Mouse (Mus musculus) embryonic facial prominence, embryonic 11.5 days (tissue): ENCODE data around the gene Mtus2. TPM values are rescaled to one million over a fixed set of nuclear protein-coding genes. Genes with fewer than 3 reads are reported as not detected.

Experiments used
- ATAC-seq: fragments of 200-750 bp; cut with Nextera tagmentation; replicated peaks from 2 replicates; pipeline ENCODE4 v1.8.0; 2017; ENCODE audit warnings: low read depth; ENCODE audit not compliant: insufficient number of reproducible peaks, low FRiP score, low TSS enrichment
- DNase-seq: peaks from one replicate; pipeline ENCODE4 v3.0.0-alpha.2; 2015; ENCODE audit warnings: low spot score
- H3K27ac ChIP-seq: fragments of 300-500 bp; sonication (generic); replicated peaks from 2 replicates; pipeline ENCODE4 v1.5.1; 2014; ENCODE audit warnings: mild to moderate bottlenecking, low read depth, low read length, control low read depth
- H3K27me3 ChIP-seq: fragments of 300-500 bp; sonication (generic); 2 replicates; pipeline ENCODE4 v1.6.1; 2014; ENCODE audit warnings: mild to moderate bottlenecking, low read length, moderate library complexity, mixed read lengths; ENCODE audit not compliant: control insufficient read depth, insufficient read depth
- H3K36me3 ChIP-seq: fragments of 300-500 bp; sonication (generic); replicated peaks from 2 replicates; pipeline ENCODE4 v1.6.1; 2014; ENCODE audit warnings: low read depth, mild to moderate bottlenecking, low read length, moderate library complexity, mixed read lengths; ENCODE audit not compliant: control insufficient read depth, insufficient read depth
- H3K4me1 ChIP-seq: fragments of 300-500 bp; sonication (generic); 2 replicates; pipeline ENCODE4 v1.6.1; 2014; ENCODE audit warnings: low read length, mixed read lengths; ENCODE audit not compliant: control insufficient read depth, insufficient read depth
- H3K4me2 ChIP-seq: fragments of 300-500 bp; sonication (generic); 2 replicates; pipeline ENCODE4 v1.6.1; 2014; ENCODE audit warnings: low read depth, mild to moderate bottlenecking, control low read depth, low read length, moderate library complexity
- H3K4me3 ChIP-seq: fragments of 300-500 bp; sonication (generic); 2 replicates; pipeline ENCODE4 v1.5.1; 2014; ENCODE audit warnings: low read depth, low read length, control low read depth
- H3K9ac ChIP-seq: fragments of 300-500 bp; sonication (generic); replicated peaks from 2 replicates; pipeline ENCODE4 v1.6.1; 2014; ENCODE audit warnings: mild to moderate bottlenecking, control low read depth, low read length
- H3K9me3 ChIP-seq: fragments of 300-500 bp; sonication (generic); replicated peaks from 2 replicates; pipeline ENCODE4 v1.6.1; 2016; ENCODE audit warnings: mild to moderate bottlenecking, low read length, inconsistent platforms, mixed read lengths; ENCODE audit not compliant: control insufficient read depth
- WGBS: fragments of 180-500 bp; shearing (Covaris S2); extraction: QIAGEN DNeasy Blood & Tissue Kit; methylation state at CpG from one replicate; pipeline ENCODE4 v1.1.7; 2014; 5-methylcytosine and 5-hydroxymethylcytosine counted together
- polyA plus RNA-seq: library from polyadenylated mRNA; unstranded; fragments of >200 nt; fragmentation: Nextera tagmentation; extraction: Ambion mirVana; gene quantifications from 2 replicates; pipeline ENCODE4 v1.2.1, GENCODE M21; 2014

Mtus2 gene
- polyA plus RNA-seq, 1 experiment from 2014 or later, result 10.6 TPM

DNA sequence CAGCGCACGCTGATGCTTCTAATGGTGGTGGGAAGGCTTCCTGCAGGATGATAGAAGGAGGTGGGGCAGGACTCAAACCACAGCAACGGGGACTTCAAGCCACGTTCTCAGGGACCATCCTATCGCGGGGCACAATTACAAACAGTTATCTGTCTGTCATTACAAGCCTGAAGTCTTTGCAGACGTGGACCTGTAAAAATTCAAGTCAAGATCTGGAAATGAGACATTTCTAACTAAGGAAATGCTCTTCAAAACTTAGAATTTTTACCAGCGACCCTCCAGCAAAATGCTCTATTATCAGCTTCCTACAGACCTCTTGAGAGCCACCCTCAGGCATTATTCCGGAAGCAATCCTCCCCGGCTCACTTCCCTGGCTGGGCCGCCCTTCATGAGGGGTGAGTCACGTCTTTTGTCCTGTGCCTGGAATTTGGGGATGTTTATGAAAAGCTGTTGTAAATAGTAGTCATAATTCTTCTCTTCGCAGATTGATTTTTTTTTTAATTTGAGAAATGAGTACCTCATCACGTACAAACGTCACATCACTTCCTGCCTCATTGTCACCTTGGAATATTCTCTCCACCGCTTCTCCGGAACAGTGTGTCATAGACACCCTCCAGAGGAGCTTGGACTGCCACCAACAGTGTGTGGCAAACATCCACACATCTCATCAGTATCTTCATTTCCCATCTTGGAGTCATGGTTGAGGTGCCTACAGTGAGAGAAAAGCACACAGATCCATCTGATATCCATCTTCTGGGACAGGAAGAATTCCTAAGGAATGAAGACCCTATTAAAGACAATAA is 38.9 kb upstream of the Mtus2 start:
- Histone ChIP-seq H3K27me3 (no peaks in the 10 kb centered on the region), H3K4me3 (no peak overlapping the region), H3K27ac (no peak overlapping the region), H3K36me3 (no peaks in the 10 kb centered on the region), H3K4me1 (no peaks in the 10 kb centered on the region), H3K4me2 (no peak overlapping the region), H3K9me3 (no peaks in the 10 kb centered on the region), H3K9ac (no peak overlapping the region)
- ATAC-seq (no peak), DNase-seq (no peak)
- WGBS, result 70% methylated on average over 17 of the region's 17 CpGs

GRCm38 (mm10) chr5:147924621-147925020 is 32.5 kb upstream of the Mtus2 start:
- 78% methylated on average over 5 of the region's 5 CpGs for WGBS
- no peak overlapping the region for H3K4me3 ChIP-seq

GRCm38 (mm10) chr5:147925935-147926604 is 31.1 kb upstream of the Mtus2 start:
- H3K27ac ChIP-seq, result no peak overlapping the region
- H3K9me3 ChIP-seq, result no peaks in the 10 kb centered on the region
- no peak overlapping the region for H3K9ac ChIP-seq
- H3K4me3 ChIP-seq, result no peak overlapping the region
- H3K36me3 ChIP-seq, result no peaks in the 10 kb centered on the region
- no peaks in the 10 kb centered on the region for H3K4me1 ChIP-seq
- 71% methylated on average over 15 of the region's 15 CpGs for WGBS
- peak; percentile 15 for DNase-seq
- H3K27me3 ChIP-seq, result no peaks in the 10 kb centered on the region
- no peak for ATAC-seq
- no peak overlapping the region for H3K4me2 ChIP-seq

More at GRCm38 (mm10) chr5:147924621-147925020, 32.5 kb upstream of the Mtus2 start:
- no peak overlapping the region for H3K27ac ChIP-seq
- H3K4me1 ChIP-seq, result no peaks in the 10 kb centered on the region
- H3K36me3 ChIP-seq, result no peaks in the 10 kb centered on the region
- no peak for DNase-seq
- no peak for ATAC-seq
- H3K9me3 ChIP-seq, result no peaks in the 10 kb centered on the region
- no peak overlapping the region for H3K4me2 ChIP-seq
- H3K9ac ChIP-seq, result no peak overlapping the region
- no peaks in the 10 kb centered on the region for H3K27me3 ChIP-seq

GRCm38 (mm10) chr5:147928668-147929497 is 28.2 kb upstream of the Mtus2 start:
- no peak overlapping the region for H3K27ac ChIP-seq
- ATAC-seq (no peak), DNase-seq (no peak)
- H3K4me1 ChIP-seq, result no peaks in the 10 kb centered on the region
- no peak overlapping the region for H3K4me3 ChIP-seq
- 84% methylated on average over 7 of the region's 7 CpGs for WGBS
- H3K9ac ChIP-seq, result no peak overlapping the region
- no peaks in the 10 kb centered on the region for H3K36me3 ChIP-seq
- no peaks in the 10 kb centered on the region for H3K27me3 ChIP-seq
- no peaks in the 10 kb centered on the region for H3K9me3 ChIP-seq
- H3K4me2 ChIP-seq, result no peak overlapping the region

DNA sequence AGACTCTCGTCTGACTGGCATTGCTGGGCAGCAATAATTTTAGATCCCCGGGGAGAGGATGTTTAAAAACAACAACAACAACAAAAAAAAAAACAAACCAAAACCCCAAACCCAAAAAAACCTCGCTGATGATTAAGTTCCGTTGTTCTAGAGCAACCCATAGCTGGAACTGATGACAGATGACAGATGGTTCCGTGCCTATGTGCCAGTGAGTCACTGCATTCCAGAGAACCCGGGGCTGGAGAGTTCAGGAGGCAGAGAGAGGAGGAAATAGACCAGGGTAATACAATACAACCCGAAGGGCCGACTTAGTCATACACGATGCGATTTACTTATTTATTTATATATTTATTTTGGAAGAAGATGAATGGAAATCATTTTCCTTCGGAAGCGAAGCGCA is 22.0 kb upstream of the Mtus2 start:
- WGBS, result 88% methylated on average over 13 of the region's 13 CpGs
- Histone ChIP-seq H3K9me3 (no peaks in the 10 kb centered on the region), H3K9ac (no peak overlapping the region), H3K4me1 (no peaks in the 10 kb centered on the region), H3K4me2 (no peak overlapping the region), H3K36me3 (no peaks in the 10 kb centered on the region), H3K27ac (no peak overlapping the region), H3K4me3 (no peak overlapping the region), H3K27me3 (no peaks in the 10 kb centered on the region)
- ATAC-seq (no peak), DNase-seq (no peak)

GRCm38 (mm10) chr5:147939226-147939625 is 17.9 kb upstream of the Mtus2 start:
- DNase-seq (no peak), ATAC-seq (no peak)
- H3K27me3 ChIP-seq, result no peaks in the 10 kb centered on the region
- no peaks in the 10 kb centered on the region for H3K36me3 ChIP-seq
- H3K4me3 ChIP-seq, result no peak overlapping the region
- H3K4me2 ChIP-seq, result no peak overlapping the region
- H3K27ac ChIP-seq, result no peak overlapping the region
- no peaks in the 10 kb centered on the region for H3K4me1 ChIP-seq
- H3K9me3 ChIP-seq, result no peaks in the 10 kb centered on the region
- H3K9ac ChIP-seq, result no peak overlapping the region
- 78% methylated on average over 5 of the region's 5 CpGs for WGBS

- H3K27ac ChIP-seq, result no peak overlapping the region
- no peaks in the 10 kb centered on the region for H3K27me3 ChIP-seq
- no peak overlapping the region for H3K4me2 ChIP-seq
- no peaks in the 10 kb centered on the region; the same call in 1 of the 2 replicates for H3K4me1 ChIP-seq
- H3K9ac ChIP-seq, result no peak overlapping the region
- no peaks in the 10 kb centered on the region for H3K9me3 ChIP-seq
- H3K4me3 ChIP-seq, result no peak overlapping the region
- no peaks in the 10 kb centered on the region for H3K36me3 ChIP-seq
- no peak for ATAC-seq
- WGBS, result 40% methylated on average over 5 of the region's 5 CpGs
- peak; percentile 53 for DNase-seq
These were observed 12.0 kb upstream of the Mtus2 start for GRCm38 (mm10) chr5:147945000-147945666.
